Mouse (Mus musculus): ENCODE data around the gene Selenoo.

DNA sequence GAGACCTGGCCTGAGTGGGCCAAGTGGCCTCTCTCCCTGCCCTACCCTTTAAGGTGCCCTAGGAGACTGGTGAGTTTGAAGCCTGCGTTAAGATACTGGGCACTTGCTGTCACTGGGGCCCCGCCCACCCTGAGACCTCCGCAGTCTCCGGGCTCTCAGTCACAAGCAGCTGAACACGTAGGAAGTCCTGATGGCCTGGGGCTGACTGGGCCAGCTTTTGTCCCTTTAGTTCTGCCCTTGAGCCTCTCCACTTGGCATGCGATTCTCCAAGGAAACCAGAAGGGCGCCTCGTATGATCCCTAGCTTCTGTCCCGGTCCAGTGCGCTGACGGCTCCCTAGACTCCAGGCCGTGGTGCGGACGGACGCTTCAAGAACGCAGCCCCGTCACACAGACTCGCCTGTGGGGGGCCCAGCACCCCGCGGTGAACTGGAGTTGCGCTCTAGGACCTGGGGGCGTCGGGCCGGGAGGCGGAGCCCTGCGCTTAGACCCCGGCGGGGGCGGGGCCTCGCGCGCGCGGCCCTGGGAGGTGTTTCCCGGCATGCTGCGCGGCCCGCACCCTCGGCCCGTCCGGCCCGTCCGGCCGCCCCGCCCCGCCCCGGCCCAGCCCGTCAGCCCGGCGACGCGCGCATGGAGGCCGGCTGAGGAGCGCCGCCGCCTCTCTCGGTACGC lies 13.3 kb upstream of the Selenoo start:
- TF ChIP-seq CTCF (IDR thresholded peaks at IDR 0.05; ENCODE audit: low read depth) (peak; percentile 46), EP300 (optimal IDR thresholded peaks at IDR 0.05) (no peak)

Data from stomach, postnatal 0 days (tissue).